In the genomic region with DNA sequence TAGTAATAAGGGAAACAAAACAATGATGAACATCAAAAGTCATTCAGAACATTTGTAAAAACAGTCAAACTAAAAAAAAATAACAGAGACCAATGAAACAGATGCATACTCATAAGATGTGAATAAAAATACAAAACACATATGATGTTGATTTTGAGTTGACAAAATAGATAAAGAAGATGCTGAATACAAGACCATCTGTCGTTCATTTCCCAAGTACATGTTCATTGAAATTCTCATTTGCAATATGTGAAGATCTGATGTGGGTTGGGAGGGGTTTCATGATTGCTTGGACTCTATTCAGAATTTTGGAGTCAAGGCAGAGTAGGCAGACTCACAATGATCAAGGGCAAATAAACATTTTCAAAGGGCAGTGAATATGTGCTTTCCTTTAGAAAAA, we compare ENCODE assay signal across 17 mouse cellular contexts.
"Had no signal": no experiment of that assay in that cellular context is flagged by ENCODE, and none has a peak within 500 bp of the region (broad histone marks: within the 10 kb centered on the region; RNA-seq: fewer than 3 reads in every experiment).

No protein-coding gene starts in this region.

- H3K9ac ChIP-seq: lung, embryonic 15.5 days; midbrain, embryonic 13.5 days; midbrain, embryonic 15.5 days; neural tube, embryonic 12.5 days; stomach, embryonic 15.5 days had no signal

- ATAC-seq: lung, postnatal 0 days; midbrain, embryonic 13.5 days; midbrain, embryonic 15.5 days had no signal

- H3K27me3 ChIP-seq: lung, embryonic 15.5 days; megakaryocyte, embryonic 14.5 days; midbrain, embryonic 13.5 days; midbrain, embryonic 15.5 days; neural tube, embryonic 12.5 days; stomach, embryonic 15.5 days had no signal

- H3K27ac ChIP-seq: lung, embryonic 15.5 days; macrophage; midbrain, embryonic 13.5 days; midbrain, embryonic 15.5 days; neural tube, embryonic 12.5 days; stomach, embryonic 15.5 days; stomach, postnatal 0 days had no signal

- H3K36me3 ChIP-seq: lung, embryonic 15.5 days; midbrain, embryonic 13.5 days; midbrain, embryonic 15.5 days; neural tube, embryonic 12.5 days; stomach, embryonic 15.5 days had no signal

- H3K4me3 ChIP-seq: lung, embryonic 15.5 days; megakaryocyte, embryonic 14.5 days; midbrain, embryonic 13.5 days; midbrain, embryonic 15.5 days; neural tube, embryonic 12.5 days; stomach, embryonic 15.5 days had no signal

- H3K4me2 ChIP-seq: lung, embryonic 15.5 days; midbrain, embryonic 11.5 days; midbrain, embryonic 13.5 days; midbrain, embryonic 15.5 days; neural tube, embryonic 12.5 days; stomach, embryonic 15.5 days had no signal

- H3K4me1 ChIP-seq: lung, embryonic 15.5 days; megakaryocyte, embryonic 14.5 days; midbrain, embryonic 13.5 days; midbrain, embryonic 15.5 days; neural tube, embryonic 12.5 days; stomach, embryonic 15.5 days had no signal

- H3K9me3 ChIP-seq: lung, embryonic 15.5 days; megakaryocyte, embryonic 14.5 days; midbrain, embryonic 13.5 days; midbrain, embryonic 15.5 days; neural tube, embryonic 12.5 days; stomach, embryonic 15.5 days had no signal

- DNase-seq: lung, adult 2 months; lung, postnatal 14 days; lung, postnatal 36 days; right cerebral cortex, postnatal 14 days; thymus, adult 2 months; thymus, postnatal 25 days; thymus, postnatal 4 days had no signal
